Mouse (Mus musculus): ENCODE data around the gene Heg1. TPM values are rescaled to one million over a fixed set of nuclear protein-coding genes. Genes with fewer than 3 reads are reported as not detected.

The Heg1 gene
- polyA plus RNA-seq, 1 experiment from 2014 or later = 9.1 TPM

DNA sequence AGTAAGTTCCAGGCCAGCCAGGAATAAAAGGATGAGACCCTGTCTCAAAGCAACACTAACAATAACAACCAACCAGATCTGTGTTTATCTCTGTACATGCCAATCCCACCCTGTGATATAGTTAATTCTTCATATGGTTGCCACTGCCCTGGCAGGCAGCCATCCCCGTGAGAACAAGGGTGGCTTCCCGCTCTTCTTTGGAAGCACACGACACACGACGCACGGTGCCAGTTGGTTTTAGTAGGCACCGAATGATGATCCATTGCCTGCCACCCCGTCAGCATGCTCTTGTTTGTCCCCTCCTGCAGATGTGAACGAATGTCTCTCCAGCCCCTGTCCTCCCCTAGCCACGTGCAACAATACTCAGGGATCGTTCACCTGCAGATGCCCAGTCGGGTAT is 47.1 kb downstream of the Heg1 start:
- Histone ChIP-seq H3K36me3 (ENCODE audit: control insufficient read depth, insufficient read depth, low read length) (peaks cover 11% of the 10 kb centered on the region; the same call in 1 of the 2 replicates), H3K4me3 (ENCODE audit: low read depth, low read length) (no peak overlapping the region), H3K4me2 (replicated peaks; ENCODE audit: low read depth) (no peak overlapping the region), H3K9ac (ENCODE audit: low read length) (no peak overlapping the region), H3K27me3 (ENCODE audit: control insufficient read depth, insufficient read depth, low read length) (no peaks in the 10 kb centered on the region), H3K9me3 (ENCODE audit: control insufficient read depth, low read length) (no peaks in the 10 kb centered on the region), H3K4me1 (replicated peaks; ENCODE audit: control insufficient read depth, insufficient read depth) (no peaks in the 10 kb centered on the region), H3K27ac (replicated peaks) (no peak overlapping the region)
- no peak for TF ChIP-seq CTCF (IDR thresholded peaks at IDR 0.05; ENCODE audit: low read depth)
- no peak for TF ChIP-seq EP300 (optimal IDR thresholded peaks at IDR 0.05)
- WGBS = 85% methylated on average over 12 of the region's 12 CpGs
- ATAC-seq (ENCODE audit: low FRiP score, low TSS enrichment) = no peak
- no peak for DNase-seq (ENCODE audit: low spot score)

DNA sequence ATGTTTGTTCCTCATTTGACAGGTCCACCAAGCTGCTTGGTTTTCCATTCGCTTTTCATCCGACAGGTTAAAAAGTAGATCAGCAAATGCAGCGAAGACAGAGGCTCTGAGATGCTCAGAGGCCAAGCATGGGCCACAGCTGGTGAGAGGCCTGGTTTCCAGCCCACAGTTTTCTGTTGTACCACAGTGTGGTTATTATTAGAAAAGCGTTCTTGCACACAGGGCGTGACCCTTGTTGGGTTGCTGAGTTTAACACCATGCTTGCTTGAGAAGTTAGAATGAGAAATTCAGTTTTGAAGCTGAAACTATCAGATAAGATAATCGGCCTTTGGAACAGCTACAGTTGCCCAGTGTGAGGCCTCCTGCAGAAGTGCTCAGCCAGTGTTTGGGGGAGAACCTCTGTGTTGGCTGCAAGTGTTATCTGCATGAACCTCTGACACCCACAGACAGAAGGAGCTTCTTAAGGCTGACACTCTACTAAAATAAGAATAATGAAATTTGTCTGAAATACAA is 48.1 kb downstream of the Heg1 start:
- TF ChIP-seq EP300 (optimal IDR thresholded peaks at IDR 0.05) = no peak
- TF ChIP-seq CTCF (IDR thresholded peaks at IDR 0.05; ENCODE audit: low read depth) = no peak
- Histone ChIP-seq H3K9ac (ENCODE audit: low read length) (no peak overlapping the region), H3K4me3 (ENCODE audit: low read depth, low read length) (no peak overlapping the region), H3K4me1 (replicated peaks; ENCODE audit: control insufficient read depth, insufficient read depth) (no peaks in the 10 kb centered on the region), H3K9me3 (ENCODE audit: control insufficient read depth, low read length) (no peaks in the 10 kb centered on the region), H3K4me2 (replicated peaks; ENCODE audit: low read depth) (no peak overlapping the region), H3K27me3 (ENCODE audit: control insufficient read depth, insufficient read depth, low read length) (no peaks in the 10 kb centered on the region), H3K36me3 (ENCODE audit: control insufficient read depth, insufficient read depth, low read length) (peaks cover 6% of the 10 kb centered on the region; the same call in 1 of the 2 replicates), H3K27ac (replicated peaks) (no peak overlapping the region)
- no peak for DNase-seq (ENCODE audit: low spot score)
- WGBS = 76% methylated on average over 6 of the region's 6 CpGs
- ATAC-seq (ENCODE audit: low FRiP score, low TSS enrichment) = no peak

DNA sequence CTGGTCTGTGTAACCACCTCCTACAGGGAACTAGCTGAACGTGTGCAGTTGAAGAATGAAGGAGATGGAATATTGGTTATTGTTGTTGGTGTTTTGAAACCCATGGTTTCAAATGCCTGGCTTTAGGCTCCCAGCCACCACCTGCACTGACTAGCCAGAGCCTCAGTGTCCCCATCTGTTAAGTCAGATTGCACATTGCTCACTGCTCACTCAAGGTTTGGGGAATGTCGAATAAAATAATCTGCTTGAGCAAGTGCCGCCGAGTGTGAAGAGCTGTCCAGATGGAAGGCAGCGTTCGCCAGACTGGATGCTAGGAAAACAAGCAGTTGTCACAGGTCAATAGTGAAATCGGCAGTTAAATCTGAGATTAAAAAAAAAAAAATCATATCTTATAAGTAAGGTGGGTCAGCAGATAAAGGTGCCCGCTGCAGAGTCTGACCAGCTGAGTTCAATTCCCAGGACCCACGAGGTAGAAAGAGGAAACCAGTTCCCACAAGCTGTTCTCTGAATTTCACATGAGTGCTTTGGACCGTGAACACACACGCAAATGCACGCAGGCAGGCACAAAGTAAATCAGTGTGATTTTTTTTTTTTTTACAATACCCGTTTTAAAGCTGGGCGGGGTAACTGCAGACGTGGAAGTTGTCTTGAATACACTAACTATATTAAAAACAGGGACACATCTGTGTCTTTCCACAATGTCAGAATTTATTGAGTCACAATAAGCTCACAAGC is 48.8 kb downstream of the Heg1 start:
- no peak overlapping the region for H3K9ac ChIP-seq (ENCODE audit: low read length)
- WGBS = 72% methylated on average over 15 of the region's 15 CpGs
- no peaks in the 10 kb centered on the region for H3K27me3 ChIP-seq (ENCODE audit: control insufficient read depth, insufficient read depth, low read length)
- H3K9me3 ChIP-seq (ENCODE audit: control insufficient read depth, low read length) = no peaks in the 10 kb centered on the region
- TF ChIP-seq EP300 (optimal IDR thresholded peaks at IDR 0.05) (no peak), CTCF (IDR thresholded peaks at IDR 0.05; ENCODE audit: low read depth) (no peak)
- DNase-seq (ENCODE audit: low spot score) (no peak), ATAC-seq (ENCODE audit: low FRiP score, low TSS enrichment) (no peak)
- no peak overlapping the region for H3K27ac ChIP-seq (replicated peaks)
- H3K36me3 ChIP-seq (ENCODE audit: control insufficient read depth, insufficient read depth, low read length) = peaks cover 6% of the 10 kb centered on the region; the same call in 1 of the 2 replicates
- H3K4me1 ChIP-seq (replicated peaks; ENCODE audit: control insufficient read depth, insufficient read depth) = no peaks in the 10 kb centered on the region
- H3K4me2 ChIP-seq (replicated peaks; ENCODE audit: low read depth) = no peak overlapping the region
- no peak overlapping the region for H3K4me3 ChIP-seq (ENCODE audit: low read depth, low read length)

DNA sequence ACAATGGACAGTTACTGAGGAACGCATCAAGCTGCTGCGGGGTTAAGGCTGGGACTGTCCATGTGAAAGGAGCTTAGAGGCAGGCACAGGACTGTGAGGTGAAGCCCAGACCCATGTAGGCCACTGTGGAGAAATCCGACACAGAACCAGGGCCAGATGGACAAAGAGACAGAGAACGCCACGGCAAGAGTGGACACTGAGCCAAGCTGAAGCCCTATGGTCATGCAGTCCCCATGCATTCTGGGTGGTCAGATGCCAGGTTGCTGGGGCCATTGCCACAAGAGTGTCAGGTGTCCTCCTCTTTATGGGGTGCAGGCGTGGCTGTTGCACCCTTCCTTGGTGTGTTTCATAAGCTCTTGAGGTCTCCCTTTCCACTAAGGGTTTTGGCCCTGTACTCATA is 49.7 kb downstream of the Heg1 start:
- no peak for ATAC-seq (ENCODE audit: low FRiP score, low TSS enrichment)
- 87% methylated on average over 6 of the region's 6 CpGs for WGBS
- no peak for DNase-seq (ENCODE audit: low spot score)
- Histone ChIP-seq H3K9ac (ENCODE audit: low read length) (no peak overlapping the region), H3K4me3 (ENCODE audit: low read depth, low read length) (no peak overlapping the region), H3K36me3 (ENCODE audit: control insufficient read depth, insufficient read depth, low read length) (peaks cover 6% of the 10 kb centered on the region; the same call in 1 of the 2 replicates), H3K27me3 (ENCODE audit: control insufficient read depth, insufficient read depth, low read length) (no peaks in the 10 kb centered on the region), H3K4me2 (replicated peaks; ENCODE audit: low read depth) (no peak overlapping the region), H3K4me1 (replicated peaks; ENCODE audit: control insufficient read depth, insufficient read depth) (no peaks in the 10 kb centered on the region), H3K27ac (replicated peaks) (no peak overlapping the region), H3K9me3 (ENCODE audit: control insufficient read depth, low read length) (no peaks in the 10 kb centered on the region)
- TF ChIP-seq EP300 (optimal IDR thresholded peaks at IDR 0.05) (no peak), CTCF (IDR thresholded peaks at IDR 0.05; ENCODE audit: low read depth) (no peak)

DNA sequence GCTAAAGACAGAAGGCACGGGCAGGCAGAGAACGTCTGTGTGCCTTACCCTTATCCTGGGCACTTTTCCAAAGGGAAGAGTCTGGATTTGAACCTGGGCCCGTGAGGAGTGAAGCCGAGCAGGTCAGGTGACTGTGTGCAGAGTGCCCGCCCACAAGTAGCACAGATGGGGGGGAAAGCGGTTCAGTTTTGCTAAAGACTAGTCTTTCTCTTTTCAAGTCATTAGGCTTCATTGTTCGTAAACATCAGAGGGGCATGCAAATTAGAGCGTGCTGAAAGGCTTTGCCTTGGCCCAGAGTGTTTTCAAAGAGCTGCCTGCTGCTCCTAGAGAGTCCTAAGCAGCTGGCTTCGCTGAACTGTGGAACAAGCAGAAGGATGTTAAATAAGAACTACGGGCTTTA is 50.4 kb downstream of the Heg1 start:
- Histone ChIP-seq H3K4me3 (ENCODE audit: low read depth, low read length) (no peak overlapping the region), H3K9me3 (ENCODE audit: control insufficient read depth, low read length) (no peaks in the 10 kb centered on the region), H3K36me3 (ENCODE audit: control insufficient read depth, insufficient read depth, low read length) (peaks cover 2% of the 10 kb centered on the region; the same call in 1 of the 2 replicates), H3K27me3 (ENCODE audit: control insufficient read depth, insufficient read depth, low read length) (no peaks in the 10 kb centered on the region), H3K9ac (ENCODE audit: low read length) (no peak overlapping the region), H3K27ac (replicated peaks) (no peak overlapping the region), H3K4me2 (replicated peaks; ENCODE audit: low read depth) (no peak overlapping the region), H3K4me1 (replicated peaks; ENCODE audit: control insufficient read depth, insufficient read depth) (no peaks in the 10 kb centered on the region)
- DNase-seq (ENCODE audit: low spot score) (no peak), ATAC-seq (ENCODE audit: low FRiP score, low TSS enrichment) (no peak)
- TF ChIP-seq EP300 (optimal IDR thresholded peaks at IDR 0.05) (no peak), CTCF (IDR thresholded peaks at IDR 0.05; ENCODE audit: low read depth) (no peak)
- 50% methylated on average over 10 of the region's 10 CpGs for WGBS

DNA sequence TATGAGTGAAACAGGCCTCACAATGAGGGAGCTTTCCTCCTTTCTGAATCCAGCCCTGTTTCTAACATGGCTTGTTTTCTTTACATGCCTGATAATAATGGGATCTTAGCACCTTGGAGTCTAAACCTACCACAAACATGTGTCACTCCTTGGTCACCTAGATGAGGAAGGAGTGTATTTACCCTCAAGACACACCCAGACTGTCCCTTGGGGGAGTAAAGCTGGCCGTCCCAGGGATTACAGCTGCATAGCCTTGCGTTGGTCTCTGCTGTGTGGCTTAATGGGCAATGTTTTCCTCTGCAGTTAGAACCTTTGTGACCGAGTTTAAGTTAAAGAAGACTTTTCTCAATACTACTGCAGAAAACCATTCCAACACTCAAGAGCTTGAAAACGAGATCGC is 51.1 kb downstream of the Heg1 start:
- Histone ChIP-seq H3K9me3 (ENCODE audit: control insufficient read depth, low read length) (no peaks in the 10 kb centered on the region), H3K36me3 (ENCODE audit: control insufficient read depth, insufficient read depth, low read length) (peaks cover 2% of the 10 kb centered on the region; the same call in 1 of the 2 replicates), H3K4me3 (ENCODE audit: low read depth, low read length) (no peak overlapping the region), H3K27ac (replicated peaks) (no peak overlapping the region), H3K27me3 (ENCODE audit: control insufficient read depth, insufficient read depth, low read length) (no peaks in the 10 kb centered on the region), H3K9ac (ENCODE audit: low read length) (no peak overlapping the region), H3K4me1 (replicated peaks; ENCODE audit: control insufficient read depth, insufficient read depth) (no peaks in the 10 kb centered on the region), H3K4me2 (replicated peaks; ENCODE audit: low read depth) (no peak overlapping the region)
- TF ChIP-seq EP300 (optimal IDR thresholded peaks at IDR 0.05) (no peak), CTCF (IDR thresholded peaks at IDR 0.05; ENCODE audit: low read depth) (no peak)
- DNase-seq (ENCODE audit: low spot score) (no peak), ATAC-seq (ENCODE audit: low FRiP score, low TSS enrichment) (no peak)
- WGBS = 72% methylated on average over 5 of the region's 5 CpGs

All from stomach, postnatal 0 days (tissue).